Mouse (Mus musculus) cerebellum, adult (tissue): ENCODE data around the gene Arhgap25.

Source experiments
- ATAC-seq: cut with Nextera tagmentation; 2 replicates; pipeline ENCODE4 v1.9.2; 2017; ENCODE audit warnings: mild to moderate bottlenecking, moderate library complexity, mixed read lengths; ENCODE audit not compliant: insufficient number of reproducible peaks, low FRiP score, low TSS enrichment

Gene Arhgap25

GRCm38 (mm10) chr6:87466221-87466620 is 66.8 kb downstream of the Arhgap25 start:
- peak; percentile 47; the same call in 1 of the 2 replicates for ATAC-seq

- ATAC-seq = no peak
Measured at GRCm38 (mm10) chr6:87455507-87455906, 77.6 kb downstream of the Arhgap25 start.

- ATAC-seq = no peak
Measured at GRCm38 (mm10) chr6:87451771-87452170, 81.3 kb downstream of the Arhgap25 start.

- ATAC-seq = no peak
Measured at GRCm38 (mm10) chr6:87451016-87451415, 82.0 kb downstream of the Arhgap25 start.

DNA sequence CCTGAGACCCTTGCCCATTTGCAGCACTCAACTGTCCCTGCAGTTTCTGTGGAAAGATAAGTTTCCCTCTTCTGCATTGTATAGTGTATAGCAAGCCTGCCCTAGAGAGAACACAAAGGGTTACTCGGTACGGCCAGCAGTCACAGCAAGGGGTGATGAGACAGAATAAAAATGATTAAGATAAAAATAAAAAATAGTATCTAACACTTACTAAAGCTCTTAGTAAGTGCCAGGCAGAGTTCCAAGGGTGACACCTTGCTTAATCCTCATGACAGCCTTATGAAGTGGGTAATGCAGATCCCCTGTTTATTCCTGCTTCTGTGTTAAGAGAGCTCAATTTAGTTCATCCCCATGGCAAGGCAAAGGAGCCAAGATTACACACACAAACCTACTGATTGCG is 83.5 kb downstream of the Arhgap25 start:
- no peak for ATAC-seq

DNA sequence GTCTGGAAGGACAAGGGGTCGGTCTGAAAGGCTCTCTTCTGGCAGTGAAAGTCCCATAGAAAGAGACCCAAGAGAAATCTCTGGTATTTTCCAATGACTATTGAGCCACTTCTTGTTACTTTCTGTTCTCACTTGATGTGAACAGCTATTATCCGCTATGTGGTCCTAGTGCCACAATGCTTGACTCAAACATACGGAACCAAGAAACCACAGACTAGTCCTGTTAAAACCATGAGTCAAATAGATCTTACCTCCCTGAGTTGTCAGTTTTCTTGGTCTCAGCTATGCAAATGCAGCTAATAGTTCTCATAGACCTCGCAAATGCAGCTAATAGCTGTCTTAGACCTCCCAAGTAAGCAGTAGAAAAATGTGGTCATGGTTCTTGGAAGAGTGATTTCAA is 85.8 kb downstream of the Arhgap25 start:
- ATAC-seq = no peak

DNA sequence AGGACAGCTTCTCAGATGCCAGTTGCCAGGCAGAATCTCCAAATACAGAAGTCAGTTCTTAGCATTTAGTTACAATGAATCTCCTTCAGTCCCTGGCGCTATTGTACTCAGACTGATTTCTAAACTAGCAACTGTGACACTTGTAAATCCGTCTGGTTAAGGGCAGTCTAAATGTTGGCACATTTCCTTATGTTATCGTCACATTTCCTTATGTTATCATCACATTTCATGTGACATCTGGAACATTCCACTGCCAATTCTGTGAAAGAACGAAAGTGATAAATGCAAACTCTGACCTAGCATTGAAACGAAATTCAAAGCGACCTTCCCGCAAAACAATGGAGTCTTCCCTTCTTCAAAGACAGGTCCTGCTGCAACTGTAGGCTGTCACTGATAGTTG is 87.8 kb downstream of the Arhgap25 start:
- ATAC-seq = no peak

- no peak for ATAC-seq
Measured at GRCm38 (mm10) chr6:87443253-87443652, 89.8 kb downstream of the Arhgap25 start.

GRCm38 (mm10) chr6:87436745-87437144 is 96.3 kb downstream of the Arhgap25 start:
- no peak for ATAC-seq

DNA sequence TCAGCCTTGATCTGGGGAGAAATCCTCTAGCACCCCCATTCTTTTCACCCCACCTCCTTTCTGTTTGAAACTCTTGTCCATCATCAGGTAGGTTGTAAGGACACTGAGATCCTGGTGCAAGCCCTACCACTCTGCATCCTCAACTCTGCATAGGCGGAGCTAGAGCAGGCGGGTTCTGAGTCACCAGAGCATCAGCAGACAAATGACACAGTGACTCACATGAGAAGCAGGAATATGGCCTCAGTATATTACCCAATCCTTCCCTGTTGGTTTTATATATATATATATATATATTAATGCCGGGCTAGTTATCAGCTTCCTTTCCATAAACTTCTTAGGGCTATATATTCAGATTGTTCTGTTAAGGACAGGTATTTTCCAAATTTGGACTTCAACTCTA is 97.3 kb downstream of the Arhgap25 start:
- no peak for ATAC-seq

- no peak for ATAC-seq
Measured at GRCm38 (mm10) chr6:87428487-87429044, 104.5 kb downstream of the Arhgap25 start, which contains the start of gene Bmp10. TSS of gene Bmp10 (plus strand) at chr6:87428994.

GRCm38 (mm10) chr6:87427616-87428015 is 105.4 kb downstream of the Arhgap25 start:
- ATAC-seq = no peak

- ATAC-seq = no peak
Measured at GRCm38 (mm10) chr6:87426954-87427353, 106.1 kb downstream of the Arhgap25 start.

DNA sequence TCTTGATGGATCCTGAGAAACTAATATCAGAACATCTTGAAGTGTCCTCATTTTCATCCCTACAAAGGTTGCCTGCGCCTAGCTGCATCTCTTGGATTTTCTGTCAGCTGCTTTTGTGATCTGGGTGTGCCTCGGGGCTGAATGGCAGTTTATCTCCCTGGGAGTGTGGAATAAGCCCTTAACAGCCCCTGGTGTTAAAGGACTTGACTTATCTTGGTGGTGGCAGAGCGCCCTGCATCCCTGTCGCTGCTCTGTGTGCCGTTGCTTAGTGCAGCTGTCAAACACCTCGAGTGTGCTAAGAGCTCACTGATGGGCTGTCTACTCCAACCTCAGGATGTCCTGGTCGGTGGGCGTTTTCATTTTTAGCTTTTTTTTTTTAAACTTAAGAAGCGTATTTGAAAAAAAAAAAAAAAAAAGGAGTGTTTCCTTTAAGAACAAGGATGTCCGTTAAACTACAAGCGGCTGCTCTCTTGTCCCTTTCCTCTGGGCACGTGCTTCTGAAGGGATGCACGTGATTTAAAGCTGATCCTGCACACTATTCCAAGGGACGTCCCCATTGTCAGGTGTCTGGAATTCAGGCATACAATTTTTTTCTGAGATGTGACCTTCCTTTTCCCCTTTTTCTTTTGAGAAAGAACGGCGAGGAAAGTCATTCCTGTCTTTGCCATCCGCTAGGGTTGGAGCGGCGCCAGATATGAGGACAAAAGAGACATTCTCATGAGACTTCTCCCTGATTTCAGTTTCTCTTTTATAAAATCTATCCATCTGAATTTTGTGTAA is 108.8 kb downstream of the Arhgap25 start:
- ATAC-seq = no peak

GRCm38 (mm10) chr6:87422304-87422703 is 110.8 kb downstream of the Arhgap25 start:
- no peak for ATAC-seq

DNA sequence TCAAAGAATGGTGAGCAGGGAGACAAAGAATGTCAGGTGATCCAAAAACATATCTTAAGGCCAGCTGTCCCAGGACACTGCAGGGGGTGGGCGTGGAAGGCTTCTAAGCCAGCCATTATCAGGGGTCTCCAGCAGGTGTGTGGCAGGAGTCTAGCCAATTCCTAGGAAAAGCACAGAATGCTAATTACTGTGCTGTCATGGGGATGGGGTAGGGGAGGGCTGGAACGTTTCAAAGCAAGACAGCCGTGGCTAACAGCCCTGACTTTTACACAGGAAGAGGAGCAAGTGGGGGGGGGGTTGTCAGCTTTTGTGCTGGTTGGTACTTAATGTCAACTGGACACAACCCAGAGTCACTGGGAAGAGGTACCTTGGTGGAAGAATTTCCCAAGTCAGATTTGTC is 121.0 kb downstream of the Arhgap25 start:
- ATAC-seq = no peak
